Mouse (Mus musculus) frontal cortex, postnatal 25 days (tissue): ENCODE results near the gene Dgkz.

Experiments
- DNase-seq, 2 experiments: peaks; one replicate each; pipeline ENCODE4 v3.0.0; 2022; ENCODE audit warnings: low spot score in 2 of 2

Gene Dgkz

DNA sequence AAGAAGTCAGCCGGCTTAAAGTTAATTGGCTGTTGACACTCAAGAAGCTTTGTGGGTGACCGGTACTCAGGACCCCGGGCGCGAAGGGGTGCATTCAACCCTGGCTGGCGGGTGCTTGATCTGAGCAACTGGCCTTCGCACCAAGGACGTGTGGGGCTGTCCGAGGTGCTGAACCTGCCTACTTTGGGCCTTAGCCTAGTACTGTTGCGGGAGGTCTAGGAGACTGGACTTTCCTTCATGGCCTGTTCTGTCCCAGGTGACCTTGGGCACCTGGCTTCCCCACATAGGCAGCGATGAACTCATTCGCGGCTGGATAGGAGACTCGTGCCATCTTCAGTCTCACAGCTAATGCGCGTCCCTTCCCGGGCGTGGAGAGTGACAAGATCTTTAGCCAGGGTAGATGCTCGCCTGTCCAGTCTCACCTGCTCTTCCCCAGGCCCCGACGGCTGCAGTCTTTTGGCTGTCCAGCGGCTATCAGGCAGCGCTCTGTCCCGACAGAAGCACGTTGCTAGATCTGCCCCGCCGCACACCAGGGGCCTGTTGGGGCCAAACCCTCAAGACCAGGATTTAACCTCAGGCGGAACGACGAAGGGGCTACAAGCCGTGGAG lies 54.4 kb downstream of the Dgkz start:
- no peak for DNase-seq

GRCm38 (mm10) chr2:91920130-91920529 lies 55.5 kb downstream of the Dgkz start:
- DNase-seq = no peak

GRCm38 (mm10) chr2:91917096-91917495 lies 58.6 kb downstream of the Dgkz start:
- no peak for DNase-seq

DNA sequence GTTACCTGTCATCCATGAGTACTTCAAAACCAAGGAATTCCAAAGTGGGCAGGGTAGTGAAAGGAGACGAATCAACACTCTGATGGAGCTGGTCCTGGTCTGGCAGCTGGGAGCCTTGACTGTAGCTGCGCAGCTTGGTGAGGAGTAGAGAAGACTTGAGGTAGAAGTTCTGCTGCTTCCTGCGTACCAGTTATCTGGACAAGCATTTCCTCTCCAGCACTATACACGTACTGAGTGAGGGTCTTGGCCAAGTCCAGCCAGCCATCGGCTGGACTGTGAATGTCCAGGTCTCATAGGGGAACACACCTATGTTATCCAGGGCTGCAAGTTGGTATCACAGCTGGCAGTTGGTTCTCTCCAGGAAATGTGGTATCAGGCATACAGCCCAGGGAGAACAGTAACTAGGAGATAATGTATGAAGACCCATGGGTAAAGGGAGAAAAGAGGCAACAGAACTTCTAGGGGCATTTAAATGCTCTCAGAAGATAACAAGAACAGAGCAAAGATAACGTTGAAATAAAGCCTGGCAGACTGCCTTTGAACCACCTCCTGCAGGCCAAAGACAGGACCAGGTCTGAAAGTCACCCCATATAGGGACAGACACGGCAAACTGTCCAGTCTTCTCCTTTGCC lies 59.2 kb downstream of the Dgkz start:
- no peak for DNase-seq

GRCm38 (mm10) chr2:91913328-91914110 lies 62.1 kb downstream of the Dgkz start:
- no peak for DNase-seq

DNA sequence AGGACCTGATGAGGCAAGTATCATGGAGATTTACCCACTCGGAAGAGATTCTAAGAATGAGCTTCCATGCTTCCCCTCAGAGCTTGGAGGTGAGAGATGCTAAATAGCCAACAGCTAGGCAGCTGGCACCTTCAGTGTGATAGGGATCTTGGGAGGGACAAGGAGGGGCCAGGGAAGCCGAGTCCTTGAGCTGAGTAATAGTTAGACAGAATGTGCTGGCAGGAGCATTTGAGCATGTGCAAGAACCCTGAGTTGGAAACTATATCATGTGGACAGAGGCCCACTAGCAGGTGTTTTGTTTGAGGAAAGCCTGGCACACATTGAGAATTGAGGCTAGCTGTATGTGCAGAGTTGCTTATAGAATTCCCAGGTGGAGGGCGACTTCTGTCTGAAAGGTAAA lies 63.0 kb downstream of the Dgkz start:
- DNase-seq = no peak

DNA sequence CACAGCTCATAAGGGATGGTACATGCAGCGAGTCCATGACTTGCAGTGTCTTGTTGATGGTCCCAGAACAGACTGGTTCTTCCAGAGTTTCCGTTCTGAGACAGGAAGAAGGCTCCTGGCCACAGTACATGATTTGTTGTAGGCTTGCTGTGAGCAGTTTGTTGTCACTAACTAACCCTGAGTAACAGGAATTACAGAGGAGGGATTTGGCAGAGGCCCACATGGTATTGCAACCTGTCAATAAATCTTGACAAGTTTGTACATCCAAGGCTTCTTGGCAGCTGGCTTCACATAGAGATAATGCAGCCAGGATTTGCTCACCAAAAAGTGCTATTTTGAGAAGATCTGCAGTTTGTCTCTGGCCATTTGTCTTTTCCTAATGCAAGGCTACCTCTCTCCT lies 69.5 kb downstream of the Dgkz start:
- DNase-seq = no peak

GRCm38 (mm10) chr2:91904618-91905307 lies 70.9 kb downstream of the Dgkz start:
- DNase-seq = no peak

DNA sequence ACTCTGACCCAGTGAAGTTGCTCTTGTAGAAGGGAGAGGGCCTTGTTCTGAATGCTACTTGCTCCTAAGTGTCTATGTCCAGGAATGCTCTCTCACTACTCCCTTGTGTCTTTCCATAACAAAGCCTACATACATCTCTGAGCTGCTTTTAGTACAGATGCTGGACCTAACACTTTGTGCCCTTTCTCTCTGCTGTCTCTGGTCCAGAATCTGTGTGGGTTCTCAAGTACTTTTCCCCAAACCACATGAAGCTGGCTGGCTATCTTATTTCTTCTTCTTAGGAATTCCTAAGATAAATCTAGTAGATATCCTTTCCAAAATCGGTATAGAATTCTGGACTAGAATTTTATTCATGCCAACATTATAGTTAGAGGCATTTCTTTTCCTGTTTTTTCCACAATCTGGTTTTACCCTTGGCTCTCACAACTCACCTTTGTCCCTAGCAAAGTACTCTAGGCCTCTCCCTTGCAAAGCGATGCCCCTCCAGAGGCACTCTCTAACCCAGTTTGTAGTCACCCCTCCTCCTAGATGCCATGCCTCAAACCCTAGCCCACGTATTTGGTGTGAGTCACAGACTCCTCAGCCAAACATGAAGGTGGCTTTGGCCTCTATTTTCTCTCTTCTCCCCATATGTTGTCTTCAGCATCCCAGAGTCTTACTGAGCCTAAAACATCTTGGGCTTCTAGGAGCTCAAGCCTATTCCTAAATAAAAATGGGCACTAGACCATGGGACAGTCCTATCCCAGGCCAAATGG lies 72.3 kb downstream of the Dgkz start:
- no peak for DNase-seq

GRCm38 (mm10) chr2:91902336-91902735 lies 73.3 kb downstream of the Dgkz start:
- no peak for DNase-seq

DNA sequence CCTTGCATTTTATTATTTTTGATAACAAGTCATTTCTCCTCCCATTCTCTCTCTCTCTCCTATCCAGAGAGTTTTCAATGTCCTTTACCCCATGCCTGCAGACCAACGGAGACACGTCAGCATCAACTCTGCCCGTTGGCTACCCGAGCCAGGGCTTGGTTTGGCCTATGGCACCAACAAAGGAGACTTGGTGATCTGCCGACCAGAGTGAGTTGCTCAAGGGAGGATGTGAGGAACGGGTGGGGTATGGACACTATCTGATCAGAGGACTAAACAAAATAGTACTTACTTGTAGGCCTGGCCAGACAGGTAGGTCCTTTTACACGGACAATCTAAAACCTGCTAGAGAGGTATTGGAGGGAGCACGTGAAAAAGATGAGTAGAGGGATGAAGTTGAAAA lies 75.2 kb downstream of the Dgkz start:
- DNase-seq = no peak

DNA sequence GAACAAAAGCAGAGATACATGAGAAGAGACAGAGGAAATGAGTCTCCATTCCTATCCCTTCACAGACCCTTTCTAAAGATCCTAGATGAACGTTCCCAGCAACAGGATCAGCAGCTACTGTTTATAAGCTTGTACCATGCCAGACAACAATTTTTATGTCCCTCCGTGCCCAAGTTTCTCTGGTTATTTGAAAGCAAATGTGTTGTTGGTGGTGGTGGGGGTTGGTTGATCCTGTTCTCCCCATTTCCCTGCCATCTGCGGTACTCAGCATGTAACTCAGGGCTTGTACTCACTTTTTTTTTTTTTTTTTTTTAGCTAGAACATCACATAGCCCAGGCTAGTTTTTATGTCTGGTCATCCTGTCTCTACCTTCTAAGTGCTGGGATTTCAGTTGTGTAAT lies 76.5 kb downstream of the Dgkz start:
- DNase-seq = no peak

GRCm38 (mm10) chr2:91897968-91898367 lies 77.7 kb downstream of the Dgkz start:
- DNase-seq = no peak

DNA sequence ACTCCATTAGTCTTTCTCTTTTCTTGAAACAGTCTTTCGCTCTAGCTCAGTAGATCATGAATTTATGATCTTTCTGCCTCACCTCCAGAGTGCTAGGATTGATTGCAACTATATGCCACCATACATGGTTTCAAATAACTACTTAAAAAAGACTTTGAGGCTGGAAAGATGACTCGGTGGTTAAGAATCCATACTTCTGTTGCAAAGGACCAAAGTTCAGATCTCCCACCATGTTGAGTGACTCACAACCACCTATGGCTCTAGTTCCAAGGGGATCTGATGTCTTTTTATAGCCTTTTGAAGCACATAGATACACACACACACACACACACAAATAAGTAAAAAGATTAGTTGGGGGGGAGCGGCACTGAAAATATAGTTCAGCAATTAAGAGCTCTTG lies 80.3 kb downstream of the Dgkz start:
- DNase-seq = no peak

GRCm38 (mm10) chr2:91894716-91895115 lies 80.9 kb downstream of the Dgkz start:
- no peak for DNase-seq

GRCm38 (mm10) chr2:91884616-91885015 lies 91.0 kb downstream of the Dgkz start:
- no peak for DNase-seq

DNA sequence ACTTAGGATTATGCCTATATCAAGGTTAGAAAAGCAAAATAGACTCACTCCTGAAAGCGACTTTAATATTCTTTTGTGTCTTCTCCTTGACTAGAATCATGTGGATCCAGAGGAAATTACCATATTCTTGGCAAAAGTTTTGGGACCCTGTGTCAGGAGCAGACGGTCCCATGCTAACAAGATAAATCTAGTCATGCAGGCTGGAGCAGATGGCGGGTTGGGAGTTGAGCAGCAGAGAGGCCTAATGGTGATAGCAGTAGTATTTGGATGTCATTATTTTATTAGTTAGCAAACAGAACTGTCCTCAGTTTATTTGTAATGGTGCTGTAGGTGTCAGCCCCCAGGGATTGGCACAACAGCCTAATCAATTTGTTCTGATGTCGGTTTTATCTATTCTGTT lies 91.7 kb downstream of the Dgkz start:
- no peak for DNase-seq
